Mouse (Mus musculus) brain, embryonic 14.5 days (tissue): ENCODE data around the gene Ccdc74a.

Source experiments
- CTCF ChIP-seq: fragments of 200-500 bp; IDR thresholded peaks from 2 replicates; pipeline ENCODE4 v1.5.1; 2012; ENCODE audit warnings: inconsistent platforms, mild to moderate bottlenecking, moderate library complexity, borderline replicate concordance; ENCODE audit not compliant: insufficient read depth, insufficient read length; ENCODE audit errors: extremely low read depth
- POLR2A ChIP-seq: fragments of 200-500 bp; IDR thresholded peaks from 2 replicates; pipeline ENCODE4 v1.6.1; 2012; ENCODE audit warnings: mild to moderate bottlenecking, inconsistent platforms, borderline replicate concordance; ENCODE audit not compliant: poor library complexity, insufficient read depth, insufficient read length, severe bottlenecking; ENCODE audit errors: extremely low read depth

GRCm38 (mm10) chr16:17633481-17634181 lies 12.6 kb upstream of the Ccdc74a start:
- TF ChIP-seq POLR2A (no peak), CTCF (peak; percentile 41; the same call in 1 of the 2 replicates)
